In the genomic region with DNA sequence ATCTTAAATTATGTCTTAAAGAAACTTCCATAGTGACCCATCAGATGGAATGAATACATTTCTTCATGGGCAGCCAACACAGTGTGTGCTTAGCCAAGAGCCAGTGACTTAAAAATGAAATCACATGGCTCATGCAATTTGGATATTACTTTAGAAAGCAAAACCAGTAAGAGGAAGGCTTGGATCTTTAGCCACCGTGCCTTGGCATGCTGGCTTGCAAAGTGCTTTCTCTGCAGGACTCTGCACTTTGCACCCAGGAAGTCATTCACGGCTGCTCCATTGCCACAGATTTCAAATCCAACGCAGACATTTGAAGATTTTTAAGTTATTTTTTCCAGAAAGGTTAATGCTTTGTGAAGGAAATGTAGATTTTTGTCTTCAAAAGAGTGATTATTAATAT, we compare ENCODE assay signal across 9 mouse cellular contexts. TPM values are rescaled to one million over a fixed set of nuclear protein-coding genes. Genes with fewer than 3 reads are reported as not detected.
DNase-seq lines count a peak whose midpoint lies in the region; ATAC-seq and TF ChIP-seq lines count a peak whose summit lies in the region.
"Had no signal": no experiment of that assay in that cellular context is flagged by ENCODE, and none has a peak within 500 bp of the region (broad histone marks: within the 10 kb centered on the region; RNA-seq: fewer than 3 reads in every experiment).

No protein-coding gene starts in this region.

- H3K27me3 ChIP-seq in heart, embryonic 13.5 days (replicated peaks): no peaks in the 10 kb centered on the region
- H3K27me3 ChIP-seq in CH12.LX (replicated peaks): peaks cover 3% of the 10 kb centered on the region
- H3K27me3 ChIP-seq in hindbrain, postnatal 0 days (ENCODE audit: insufficient read depth, low read length): no peaks in the 10 kb centered on the region
- no peaks in the 10 kb centered on the region for H3K27me3 ChIP-seq in liver, embryonic 13.5 days

- in situ Hi-C loops in CH12.LX (cut with MboI; ENCODE audit: low pct_ligation_motif_present, low pct_unique_long_range_greater_than_20kb, low sequenced_read_pairs): no loop called here

- no peaks in the 10 kb centered on the region for H3K9me3 ChIP-seq in heart, embryonic 13.5 days
- no peaks in the 10 kb centered on the region for H3K9me3 ChIP-seq in CH12.LX (replicated peaks; ENCODE audit: low read length)
- no peaks in the 10 kb centered on the region for H3K9me3 ChIP-seq in hindbrain, postnatal 0 days (ENCODE audit: low read length)
- no peaks in the 10 kb centered on the region for H3K9me3 ChIP-seq in liver, embryonic 13.5 days (replicated peaks)

- 0 out of 2 replicates have a peak overlapping the region, but pooled peaks have one; percentile 33 for H3K9ac ChIP-seq in heart, embryonic 13.5 days
- H3K9ac ChIP-seq in CH12.LX (ENCODE audit: insufficient read depth, low read depth): no peak overlapping the region
- H3K9ac ChIP-seq in hindbrain, postnatal 0 days (replicated peaks; ENCODE audit: low read length): no peak overlapping the region
- peak overlapping the region; percentile 57 for H3K9ac ChIP-seq in liver, embryonic 13.5 days

- H3K4me3 ChIP-seq in heart, embryonic 13.5 days: peak overlapping the region; percentile 80
- H3K4me3 ChIP-seq in CH12.LX (replicated peaks in 1 of 3; ENCODE audit: low read depth in 2 of 3, low read length in 2 of 3, poor library complexity in 1 of 3): no peak overlapping the region
- H3K4me3 ChIP-seq in hindbrain, postnatal 0 days (ENCODE audit: low read length): peak overlapping the region; percentile 18; the same call in 1 of the 2 replicates
- H3K4me3 ChIP-seq in liver, embryonic 13.5 days (replicated peaks): peak overlapping the region; percentile 38

- H3K27ac ChIP-seq in heart, embryonic 13.5 days (replicated peaks): no peak overlapping the region
- no peak overlapping the region for H3K27ac ChIP-seq in CH12.LX (ENCODE audit: insufficient read depth, low read depth)
- no peak overlapping the region for H3K27ac ChIP-seq in hindbrain, postnatal 0 days
- peak overlapping the region; percentile 16; the same call in 1 of the 2 replicates for H3K27ac ChIP-seq in liver, embryonic 13.5 days

- TF ChIP-seq RAD21 in CH12.LX (IDR thresholded peaks at IDR 0.05; ENCODE audit: low read depth, low read length): no peak

- H3K4me1 ChIP-seq in heart, embryonic 13.5 days: peaks cover 49% of the 10 kb centered on the region
- H3K4me1 ChIP-seq in CH12.LX (ENCODE audit: control insufficient read depth in 1 of 2, insufficient read depth in 2 of 2): peaks cover 12 to 59% of the 10 kb centered on the region in 2 experiments
- peaks cover 16% of the 10 kb centered on the region for H3K4me1 ChIP-seq in hindbrain, postnatal 0 days (ENCODE audit: insufficient read depth, low read length)
- peaks cover 55% of the 10 kb centered on the region for H3K4me1 ChIP-seq in liver, embryonic 13.5 days (replicated peaks)

- H3K36me3 ChIP-seq in heart, embryonic 13.5 days: peaks cover 42% of the 10 kb centered on the region
- peaks cover 12 to 21% of the 10 kb centered on the region in 2 experiments for H3K36me3 ChIP-seq in CH12.LX (replicated peaks in 1 of 2; ENCODE audit: control insufficient read depth in 1 of 2, insufficient read depth in 1 of 2, low read length in 1 of 2)
- H3K36me3 ChIP-seq in hindbrain, postnatal 0 days (ENCODE audit: insufficient read depth, low read length): peaks cover 7% of the 10 kb centered on the region; the same call in 1 of the 2 replicates
- peaks cover 41% of the 10 kb centered on the region for H3K36me3 ChIP-seq in liver, embryonic 13.5 days

- H3K79me2 ChIP-seq in CH12.LX (replicated peaks; ENCODE audit: control insufficient read depth, extremely low read depth, insufficient read depth, poor library complexity, severe bottlenecking): 0 out of 2 replicates have a peak, but pooled peaks cover 2% of the 10 kb centered on the region

- intact Hi-C loops in heart, postnatal 25 days (cut with DNase I): loop anchor here (2.0 kb wide), 1 partner anchor 14 kb away; no protein-coding TSS in a partner anchor

- no peak for TF ChIP-seq EP300 in CH12.LX (IDR thresholded peaks at IDR 0.05; ENCODE audit: low read length)

- DNase-seq in heart, postnatal 25 days (ENCODE audit: low spot score): no peak
- DNase-seq in CH12.LX (ENCODE audit: extremely low read depth): no peak
- no peak for DNase-seq in hindbrain, postnatal 0 days (ENCODE audit: low spot score)
- no peak for DNase-seq in liver, embryonic 13.5 days
- DNase-seq in frontal cortex, postnatal 10 days (ENCODE audit: low spot score in 2 of 2): no peak
- no peak for DNase-seq in ovary, adult 18-20 months (ENCODE audit: low spot score)
- no peak for DNase-seq in right cerebral cortex, postnatal 10 days (ENCODE audit: low spot score in 2 of 2)
- DNase-seq: adrenal gland, adult 8-10 months had no signal

- dilution Hi-C loops in CH12.LX (cut with MboI; ENCODE audit: extremely low pct_ligation_motif_present, extremely low pct_unique_long_range_greater_than_20kb, low sequenced_read_pairs): no loop called here

- TF ChIP-seq CTCF in CH12.LX (conservative IDR thresholded peaks at IDR 0.05 in 1 of 2, IDR thresholded peaks at IDR 0.05 in 1 of 2; ENCODE audit: low read depth in 2 of 2, low read length in 2 of 2): no peak
- no peak for TF ChIP-seq CTCF in hindbrain, postnatal 0 days (IDR thresholded peaks at IDR 0.05; ENCODE audit: low read depth)

- TF ChIP-seq POLR2A in CH12.LX (IDR thresholded peaks at IDR 0.05; ENCODE audit: low read depth, low read length): no peak

- H3K4me2 ChIP-seq in heart, embryonic 13.5 days: peak overlapping the region; percentile 93
- 0 out of 2 replicates have a peak overlapping the region, but pooled peaks have one; percentile 18 for H3K4me2 ChIP-seq in CH12.LX (ENCODE audit: insufficient read depth, low read depth, poor library complexity, severe bottlenecking)
- H3K4me2 ChIP-seq in hindbrain, postnatal 0 days (ENCODE audit: low read depth, low read length): peak overlapping the region; percentile 90
- H3K4me2 ChIP-seq in liver, embryonic 13.5 days: peak overlapping the region; percentile 97

- ATAC-seq in heart, embryonic 13.5 days (ENCODE audit: extremely low read depth, insufficient number of reproducible peaks, low FRiP score, low TSS enrichment): no peak
- no peak for ATAC-seq in hindbrain, postnatal 0 days
- ATAC-seq in liver, embryonic 13.5 days (ENCODE audit: low read depth): no peak

- WGBS in heart, embryonic 13.5 days: 64% methylated on average over 3 of the region's 3 CpGs
- WGBS in hindbrain, postnatal 0 days: 52% methylated on average over 3 of the region's 3 CpGs
- 54% methylated on average over 3 of the region's 3 CpGs for WGBS in liver, embryonic 13.5 days (ENCODE audit: insufficient replicate concordance)

TF ChIP-seq in CH12.LX, 34 proteins besides CTCF, POLR2A, EP300 and RAD21:
- TF ChIP-seq SMC3 (IDR thresholded peaks at IDR 0.05; ENCODE audit: low read depth, low read length): no peak
- no peak for TF ChIP-seq MAFK (IDR thresholded peaks at IDR 0.05; ENCODE audit: insufficient replicate concordance, low read length)
- TF ChIP-seq ZC3H11A (IDR thresholded peaks at IDR 0.05; ENCODE audit: low read depth, low read length): no peak
- no peak for TF ChIP-seq HCFC1 (IDR thresholded peaks at IDR 0.05; ENCODE audit: low read depth, low read length)

RNA-seq across cellular contexts. Expression of a gene that starts 4.1 kb away (rescaled TPM):
- polyA plus RNA-seq in heart, embryonic 13.5 days (2015; fragmentation: Nextera tagmentation; extraction: Ambion mirVana): 1.2 and 1.8 TPM in 2 replicates
- total RNA-seq in heart, postnatal 25 days (2021): 10 to 100 TPM; 18.4 to 25.6 TPM
- 4.5 and 4.6 TPM in 2 replicates for total RNA-seq in CH12.LX (2012; rRNA removed)
- total RNA-seq in CH12.LX (2014; rRNA removed): 8.9 and 9.4 TPM in 2 replicates
- polyA plus RNA-seq in CH12.LX (2012; ENCODE audit: insufficient read length, low read depth): 12.7 and 15.8 TPM in 2 replicates
- 22.1 and 27.7 TPM in 2 replicates for total RNA-seq in hindbrain, postnatal 0 days (2014; rRNA removed)
- 5.1 TPM in 2 replicates for polyA plus RNA-seq in hindbrain, postnatal 0 days (2015; fragmentation: Nextera tagmentation; extraction: Ambion mirVana)
- 2.7 and 3.0 TPM in 2 replicates for polyA plus RNA-seq in liver, embryonic 13.5 days (2015; fragmentation: Nextera tagmentation; extraction: Ambion mirVana)

Comparison
In these comparisons a context has a peak if more than half of its experiments do, and no peak if none do; other contexts are left out.
1. H3K4me2 ChIP-seq: peak in every context shown above with its lines; median percentile 97 in liver, embryonic 13.5 days; 93 in heart, embryonic 13.5 days; 90 in hindbrain, postnatal 0 days; 18 in CH12.LX.
2. H3K4me3 ChIP-seq: peak in heart, embryonic 13.5 days (single experiment), hindbrain, postnatal 0 days (single experiment) and liver, embryonic 13.5 days (single experiment); none in CH12.LX (0 of 3).
3. H3K9ac ChIP-seq: peak in heart, embryonic 13.5 days (single experiment) and liver, embryonic 13.5 days (single experiment); none in CH12.LX (single experiment) and hindbrain, postnatal 0 days (single experiment).